Mouse (Mus musculus) small intestine, adult 2 months (tissue): ENCODE data around the gene 0610010K14Rik.

Experiments
- CTCF ChIP-seq: fragments of 200-500 bp; IDR thresholded peaks from 2 replicates; pipeline ENCODE4 v1.5.1; 2012; ENCODE audit warnings: low read depth, mild to moderate bottlenecking, control low read depth, inconsistent platforms, low read length, moderate library complexity, mixed read lengths; ENCODE audit not compliant: insufficient replicate concordance, insufficient read length; ENCODE audit errors: extremely low read depth
- POLR2A ChIP-seq: fragments of 200-500 bp; IDR thresholded peaks from 2 replicates; pipeline ENCODE4 v1.6.1; 2012; ENCODE audit warnings: low read depth, mild to moderate bottlenecking, control low read depth, inconsistent platforms, low read length, moderate library complexity

DNA sequence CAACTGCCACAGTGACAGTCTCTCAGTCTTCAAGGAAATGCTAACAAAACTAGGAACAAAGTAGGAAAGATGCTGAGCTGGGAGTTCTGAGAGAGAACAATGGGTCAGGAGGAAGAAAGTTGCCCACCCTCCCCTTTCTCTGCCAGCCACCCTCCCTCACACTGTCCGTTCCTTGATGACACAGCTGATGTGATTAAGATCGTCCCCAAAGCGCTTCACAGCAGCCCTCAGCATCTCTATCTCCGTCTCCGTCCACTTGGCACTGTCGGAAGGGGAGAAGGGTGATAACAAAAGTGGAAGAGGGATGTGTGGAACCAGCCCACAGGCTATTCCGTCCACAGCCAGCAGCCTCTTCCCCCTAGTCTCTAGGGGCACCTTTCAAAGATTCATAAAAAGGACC lies 997 bp downstream of the 0610010K14Rik start:
- TF ChIP-seq POLR2A (no peak), CTCF (no peak)
